ENCODE assay signal across 8 mouse cellular contexts in genomic region chr8:120072259-120072658, GRCm38 (mm10). TPM values are rescaled to one million over a fixed set of nuclear protein-coding genes. Genes with fewer than 3 reads are reported as not detected.
DNase-seq lines count a peak whose midpoint lies in the region; ATAC-seq lines count a peak whose summit lies in the region.
"Had no signal": no experiment of that assay in that cellular context is flagged by ENCODE, and none has a peak within 500 bp of the region (broad histone marks: within the 10 kb centered on the region; RNA-seq: fewer than 3 reads in every experiment).

No protein-coding gene starts in this region.

- no peak overlapping the region for H3K4me3 ChIP-seq in kidney, embryonic 14.5 days (ENCODE audit: low read length)
- H3K4me3 ChIP-seq in kidney, embryonic 16.5 days (ENCODE audit: low read length) = no peak overlapping the region
- no peak overlapping the region for H3K4me3 ChIP-seq in embryonic facial prominence, embryonic 10.5 days

- no peak for ATAC-seq in kidney, embryonic 14.5 days (ENCODE audit: low FRiP score, low TSS enrichment)
- ATAC-seq in kidney, embryonic 16.5 days (ENCODE audit: low FRiP score, low TSS enrichment) = 0 out of 2 replicates have a peak, but pooled peaks have one; percentile 10

- no peaks in the 10 kb centered on the region for H3K27me3 ChIP-seq in kidney, embryonic 14.5 days (ENCODE audit: control insufficient read depth, insufficient read depth, low read length)
- H3K27me3 ChIP-seq in kidney, embryonic 16.5 days (ENCODE audit: insufficient read depth, low read length) = 0 out of 2 replicates have a peak, but pooled peaks cover 3% of the 10 kb centered on the region
- H3K27me3 ChIP-seq in embryonic facial prominence, embryonic 10.5 days (replicated peaks; ENCODE audit: low read depth, poor library complexity, severe bottlenecking) = peaks cover 14% of the 10 kb centered on the region; the same call in 1 of the 2 replicates

- H3K9ac ChIP-seq in kidney, embryonic 14.5 days (ENCODE audit: low read depth, low read length) = no peak overlapping the region
- no peak overlapping the region for H3K9ac ChIP-seq in kidney, embryonic 16.5 days (replicated peaks; ENCODE audit: low read length)
- H3K9ac ChIP-seq: hindbrain, embryonic 14.5 days had no signal

- H3K36me3 ChIP-seq in kidney, embryonic 14.5 days (ENCODE audit: control insufficient read depth, insufficient read depth, low read length) = no peaks in the 10 kb centered on the region
- no peaks in the 10 kb centered on the region for H3K36me3 ChIP-seq in kidney, embryonic 16.5 days (ENCODE audit: insufficient read depth, low read length)
- no peaks in the 10 kb centered on the region for H3K36me3 ChIP-seq in embryonic facial prominence, embryonic 10.5 days (replicated peaks)

- peaks cover 19% of the 10 kb centered on the region for H3K4me1 ChIP-seq in kidney, embryonic 14.5 days (ENCODE audit: control insufficient read depth, insufficient read depth, low read length)
- peaks cover 25% of the 10 kb centered on the region for H3K4me1 ChIP-seq in kidney, embryonic 16.5 days (ENCODE audit: insufficient read depth, low read length)
- H3K4me1 ChIP-seq in embryonic facial prominence, embryonic 10.5 days = peaks cover 38% of the 10 kb centered on the region

- H3K4me2 ChIP-seq in kidney, embryonic 14.5 days (replicated peaks; ENCODE audit: low read depth, low read length) = no peak overlapping the region
- no peak overlapping the region for H3K4me2 ChIP-seq in kidney, embryonic 16.5 days (replicated peaks; ENCODE audit: low read depth, low read length)
- H3K4me2 ChIP-seq: hindbrain, embryonic 14.5 days had no signal

- H3K27ac ChIP-seq in kidney, embryonic 14.5 days (ENCODE audit: low read depth, low read length) = peak overlapping the region; percentile 76; the same call in 1 of the 2 replicates
- peak overlapping the region; percentile 27 for H3K27ac ChIP-seq in kidney, embryonic 16.5 days (ENCODE audit: low read length)
- H3K27ac ChIP-seq in embryonic facial prominence, embryonic 10.5 days (replicated peaks) = no peak overlapping the region
- H3K27ac ChIP-seq: hindbrain, embryonic 14.5 days had no signal

- no peaks in the 10 kb centered on the region for H3K9me3 ChIP-seq in kidney, embryonic 14.5 days (ENCODE audit: control insufficient read depth, low read length)
- 0 out of 2 replicates have a peak, but pooled peaks cover 2% of the 10 kb centered on the region for H3K9me3 ChIP-seq in kidney, embryonic 16.5 days (ENCODE audit: low read length)
- H3K9me3 ChIP-seq in embryonic facial prominence, embryonic 10.5 days = no peaks in the 10 kb centered on the region

- DNase-seq in kidney, postnatal 14 days = no peak
- peak; percentile 63 for DNase-seq in Muller cell, postnatal 12 days (ENCODE audit: inconsistent ontology term)
- peak; percentile 92 for DNase-seq in brain, adult 2 months (ENCODE audit: low read depth, low spot score)
- no peak for DNase-seq in thymus, adult 18-20 months
- DNase-seq in embryonic facial prominence, embryonic 10.5 days (ENCODE audit: low spot score) = no peak

- WGBS in kidney, embryonic 14.5 days = 62% methylated on average over 9 of the region's 9 CpGs
- WGBS in kidney, embryonic 16.5 days = 52% methylated on average over 9 of the region's 9 CpGs
- WGBS in embryonic facial prominence, embryonic 10.5 days = 70% methylated on average over 9 of the region's 9 CpGs

RNA-seq across cellular contexts. Expression of gene Zdhhc7, which starts 29.0 kb away (rescaled TPM):
- 20.4 and 31.0 TPM in 2 replicates for polyA plus RNA-seq in kidney, embryonic 14.5 days (2014; fragmentation: Nextera tagmentation; extraction: Ambion mirVana)
- 36.2 and 37.4 TPM in 2 replicates for polyA plus RNA-seq in kidney, embryonic 16.5 days (2015; fragmentation: Nextera tagmentation; extraction: Ambion mirVana)
- 30.0 and 33.0 TPM in 2 replicates for polyA plus RNA-seq in embryonic facial prominence, embryonic 10.5 days (2016; fragmentation: Nextera tagmentation; extraction: Ambion mirVana)

RNA-seq across cellular contexts. Expression of gene 6430548M08Rik, which starts 41.7 kb away (rescaled TPM):
- polyA plus RNA-seq in kidney, embryonic 14.5 days (2014; fragmentation: Nextera tagmentation; extraction: Ambion mirVana) = 2.4 and 3.9 TPM in 2 replicates
- polyA plus RNA-seq in kidney, embryonic 16.5 days (2015; fragmentation: Nextera tagmentation; extraction: Ambion mirVana) = 5.3 and 6.7 TPM in 2 replicates
- 3.1 and 3.4 TPM in 2 replicates for polyA plus RNA-seq in embryonic facial prominence, embryonic 10.5 days (2016; fragmentation: Nextera tagmentation; extraction: Ambion mirVana)

Comparison
In these comparisons a context has a peak if more than half of its experiments do, and no peak if none do; other contexts are left out.
1. DNase-seq: peak in Muller cell, postnatal 12 days (single experiment) and brain, adult 2 months (single experiment); none in kidney, postnatal 14 days (single experiment), thymus, adult 18-20 months (0 of 2) and embryonic facial prominence, embryonic 10.5 days (single experiment).